In the genomic region with DNA sequence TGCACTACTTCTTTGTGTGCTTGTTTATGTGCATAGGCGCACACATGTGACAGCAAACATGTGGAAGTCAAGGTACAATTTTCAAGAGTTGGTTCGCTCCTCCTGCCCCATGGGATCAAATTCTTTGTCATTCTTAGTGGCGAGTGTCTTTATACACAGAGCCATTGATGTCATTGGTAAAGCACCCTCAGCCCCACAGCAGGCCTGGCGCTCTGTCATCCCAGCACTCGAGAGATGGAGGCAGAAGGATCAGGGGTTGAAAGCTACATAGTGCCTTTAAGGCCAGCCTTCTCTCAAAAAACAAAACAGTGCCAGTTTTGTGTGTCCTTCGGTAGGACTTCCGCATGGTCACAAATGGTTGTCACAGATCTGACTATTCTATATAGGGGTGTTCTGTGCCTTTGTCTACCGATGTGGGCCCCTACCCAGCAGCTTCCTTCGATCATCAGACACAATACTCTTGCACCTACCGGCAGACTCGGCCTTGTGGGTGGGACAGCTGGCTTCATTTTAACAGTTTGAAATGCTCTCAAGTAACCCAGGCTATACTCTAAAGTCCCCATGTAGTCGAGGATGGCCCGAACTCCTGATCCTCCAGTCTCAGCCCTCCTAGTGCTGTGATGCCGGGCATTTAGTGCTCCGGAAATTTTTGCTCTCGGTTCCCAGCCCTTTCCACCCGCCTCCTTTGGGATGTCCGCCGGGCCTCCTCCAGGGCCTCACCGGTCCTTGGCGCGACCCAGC, we compare ENCODE assay signal across 1 mouse cellular context.
TF ChIP-seq lines count a peak whose summit lies in the region.

No protein-coding gene starts in this region.

TF ChIP-seq in MEL, 35 proteins besides CTCF, POLR2A, EP300 and RAD21:
- no peak for TF ChIP-seq BHLHE40 (IDR thresholded peaks at IDR 0.05; ENCODE audit: borderline replicate concordance, low read depth, low read length)
- TF ChIP-seq SMC3 (IDR thresholded peaks at IDR 0.05; ENCODE audit: low read depth, low read length): no peak
- TF ChIP-seq ZC3H11A (IDR thresholded peaks at IDR 0.05; ENCODE audit: low read depth, low read length): no peak
- no peak for TF ChIP-seq MAX (IDR thresholded peaks at IDR 0.05; ENCODE audit: low read length)
- no peak for TF ChIP-seq MYC (IDR thresholded peaks at IDR 0.05; ENCODE audit: low read depth, low read length)
- TF ChIP-seq ZNF384 (IDR thresholded peaks at IDR 0.05; ENCODE audit: low read depth, low read length): no peak
- TF ChIP-seq NELFE (IDR thresholded peaks at IDR 0.05; ENCODE audit: low read depth, low read length): no peak
- TF ChIP-seq MYB (IDR thresholded peaks at IDR 0.05; ENCODE audit: low read depth, low read length): no peak
- no peak for TF ChIP-seq MXI1 (IDR thresholded peaks at IDR 0.05; ENCODE audit: low read depth, low read length)
- TF ChIP-seq POLR2AphosphoS2 (IDR thresholded peaks at IDR 0.05; ENCODE audit: low read length): no peak
- TF ChIP-seq UBTF (IDR thresholded peaks at IDR 0.05; ENCODE audit: borderline replicate concordance, insufficient read depth, low read depth, low read length): no peak
- TF ChIP-seq TBP (IDR thresholded peaks at IDR 0.05; ENCODE audit: low read depth, low read length): no peak
- TF ChIP-seq JUND (IDR thresholded peaks at IDR 0.05; ENCODE audit: low read depth, low read length): no peak
- no peak for TF ChIP-seq USF2 (IDR thresholded peaks at IDR 0.05; ENCODE audit: borderline replicate concordance in 1 of 2, insufficient read depth in 1 of 2, low read depth in 1 of 2, low read length in 2 of 2)
- no peak for TF ChIP-seq GABPA (IDR thresholded peaks at IDR 0.05; ENCODE audit: low read depth, low read length)
- no peak for TF ChIP-seq E2F4 (IDR thresholded peaks at IDR 0.05; ENCODE audit: borderline replicate concordance, low read depth, low read length)
- TF ChIP-seq GATA1 (IDR thresholded peaks at IDR 0.05; ENCODE audit: low read depth, low read length): no peak
- no peak for TF ChIP-seq TCF12 (IDR thresholded peaks at IDR 0.05; ENCODE audit: low read depth, low read length)
